Mouse (Mus musculus): ENCODE measurements around the gene Smlr1.

Smlr1 gene

GRCm38 (mm10) chr10:25499323-25500071 is 36.6 kb downstream of the Smlr1 start:
- DNase-seq (ENCODE audit: low spot score in 2 of 2): no peak

- DNase-seq (ENCODE audit: low spot score in 2 of 2): peak; percentile 48 to 54
Measured at GRCm38 (mm10) chr10:25488456-25488855, 47.6 kb downstream of the Smlr1 start.

DNA sequence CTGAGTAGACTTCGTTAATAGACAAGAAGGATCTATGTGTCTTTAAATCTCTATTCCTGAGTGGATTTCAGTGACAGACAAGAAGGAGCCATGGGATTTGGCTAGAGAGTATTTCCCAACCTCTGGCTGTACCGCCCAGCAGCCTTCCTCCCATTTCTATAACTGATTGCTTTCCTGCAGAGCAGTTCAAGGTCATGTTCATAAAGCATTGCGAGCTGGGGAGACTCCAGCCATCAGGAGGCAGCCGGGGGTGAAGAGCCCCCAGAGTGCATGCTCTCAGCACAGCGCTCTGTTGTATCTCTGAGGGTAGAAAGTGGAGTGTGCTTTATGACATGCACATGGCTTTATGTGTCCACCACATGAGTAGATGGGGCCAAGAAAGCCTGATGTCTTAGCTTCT is 53.3 kb downstream of the Smlr1 start:
- DNase-seq (ENCODE audit: low spot score in 2 of 2): no peak

- no peak for DNase-seq (ENCODE audit: low spot score in 2 of 2)
Measured at GRCm38 (mm10) chr10:25479716-25480115, 56.4 kb downstream of the Smlr1 start.

All from spleen, postnatal 36 days (tissue).